Mouse (Mus musculus) kidney, adult 2 months (tissue): ENCODE measurements around the gene Slc12a1. TPM values are rescaled to one million over a fixed set of nuclear protein-coding genes. Genes with fewer than 3 reads are reported as not detected.

ENCODE experiments used
- DNase-seq: peaks from one replicate; pipeline ENCODE4 v3.0.0; 2021
- H3K27ac ChIP-seq: fragments of 200-500 bp; 2 replicates; pipeline ENCODE4 v1.5.1; 2012; ENCODE audit warnings: low read depth, low read length, control low read depth, inconsistent platforms; ENCODE audit not compliant: insufficient read depth
- H3K27me3 ChIP-seq: fragments of 200-500 bp; replicated peaks from 2 replicates; pipeline ENCODE4 v1.6.1; 2012; ENCODE audit warnings: mild to moderate bottlenecking, moderate library complexity, low read length, inconsistent platforms; ENCODE audit not compliant: control insufficient read depth, insufficient read depth
- H3K36me3 ChIP-seq: fragments of 200-500 bp; 2 replicates; pipeline ENCODE4 v1.6.1; 2012; ENCODE audit warnings: mild to moderate bottlenecking, moderate library complexity, low read length, inconsistent platforms; ENCODE audit not compliant: control insufficient read depth, insufficient read depth
- H3K4me1 ChIP-seq: fragments of 200-500 bp; 2 replicates; pipeline ENCODE4 v1.6.1; 2011; ENCODE audit warnings: low read length; ENCODE audit not compliant: control insufficient read depth, insufficient read depth
- H3K4me3 ChIP-seq: fragments of 200-500 bp; 2 replicates; pipeline ENCODE4 v1.5.1; 2011; ENCODE audit warnings: mild to moderate bottlenecking, low read depth, low read length, control low read depth; ENCODE audit not compliant: insufficient read depth
- CTCF ChIP-seq: fragments of 200-500 bp; conservative IDR thresholded peaks from 2 replicates; pipeline ENCODE4 v1.5.1; 2011; ENCODE audit warnings: low read depth, mild to moderate bottlenecking, control low read depth, low read length, moderate library complexity, mixed read lengths; ENCODE audit not compliant: insufficient read depth, insufficient read length
- POLR2A ChIP-seq: fragments of 200-500 bp; IDR thresholded peaks from one replicate; pipeline ENCODE4 v1.6.1; 2011; ENCODE audit warnings: low read depth, low read length, control low read depth
- WGBS: fragments of 180-500 bp; shearing (Covaris S2); methylation state at CpG from one replicate; pipeline ENCODE4 v1.1.7; 2018; 5-methylcytosine and 5-hydroxymethylcytosine counted together
- polyA plus RNA-seq: library from polyadenylated mRNA; depleted of rRNA; stranded (reverse); fragments of >200 nt; gene quantifications from 2 replicates; pipeline ENCODE4 v1.2.3, GENCODE M21; 2012; rRNA removed

Gene Slc12a1
- polyA plus RNA-seq, 1 experiment = 182 TPM

- DNase-seq = no peak
- 60% methylated on average over 5 of the region's 5 CpGs for WGBS
- Histone ChIP-seq H3K36me3 (no peaks in the 10 kb centered on the region), H3K27ac (no peak overlapping the region), H3K4me3 (no peak overlapping the region), H3K4me1 (no peaks in the 10 kb centered on the region), H3K27me3 (no peaks in the 10 kb centered on the region)
- TF ChIP-seq POLR2A = no peak
- TF ChIP-seq CTCF = no peak
These were observed 123.3 kb downstream of the Slc12a1 start for GRCm38 (mm10) chr2:125275617-125276016.

GRCm38 (mm10) chr2:125276692-125277091, 124.4 kb downstream of the Slc12a1 start:
- Histone ChIP-seq H3K27ac (no peak overlapping the region), H3K4me1 (no peaks in the 10 kb centered on the region), H3K4me3 (no peak overlapping the region), H3K36me3 (no peaks in the 10 kb centered on the region), H3K27me3 (no peaks in the 10 kb centered on the region)
- 86% methylated on average over 5 of the region's 5 CpGs for whole genome bisulfite sequencing
- no peak for TF ChIP-seq POLR2A
- TF ChIP-seq CTCF = no peak
- no peak for DNase-seq

GRCm38 (mm10) chr2:125278474-125278873, 126.2 kb downstream of the Slc12a1 start:
- TF ChIP-seq POLR2A (no peak), CTCF (no peak)
- H3K4me3 ChIP-seq = no peak overlapping the region
- no peak for DNase-seq
- 47% methylated on average over 7 of the region's 7 CpGs for WGBS
- peaks cover 4% of the 10 kb centered on the region; the same call in 1 of the 2 replicates for H3K4me1 ChIP-seq
- H3K36me3 ChIP-seq = no peaks in the 10 kb centered on the region
- H3K27ac ChIP-seq = no peak overlapping the region
- H3K27me3 ChIP-seq = no peaks in the 10 kb centered on the region

Other genes with a start within 250 kb of the Slc12a1 start
- gene Slc24a5, start 84.4 kb upstream of the Slc12a1 start, polyA plus RNA-seq = 0.29 and 0.33 TPM in 2 replicates
- gene Myef2, start 28.8 kb upstream of the Slc12a1 start, polyA plus RNA-seq = 3.4 and 3.9 TPM in 2 replicates
- gene Ctxn2, start 15.8 kb upstream of the Slc12a1 start, polyA plus RNA-seq = 0.13 TPM in 1 of 2 replicates, not detected in the other
- gene Dut, start 94.7 kb downstream of the Slc12a1 start, polyA plus RNA-seq = 15.8 and 21.4 TPM in 2 replicates